Mouse (Mus musculus) intestine, embryonic 14.5 days (tissue): ENCODE measurements around the gene Btbd9. TPM values are rescaled to one million over a fixed set of nuclear protein-coding genes. Genes with fewer than 3 reads are reported as not detected.

Experiments
- ATAC-seq: fragments of 200-750 bp; cut with Nextera tagmentation; replicated peaks from 2 replicates; pipeline ENCODE4 v1.8.0; 2017; ENCODE audit warnings: low read depth, moderate number of reproducible peaks, moderate TSS enrichment, moderate library complexity; ENCODE audit not compliant: low FRiP score, low TSS enrichment
- DNase-seq: peaks from one replicate; pipeline ENCODE4 v3.0.0-alpha.2; 2018; ENCODE audit warnings: low spot score
- H3K27ac ChIP-seq: fragments of 300-500 bp; sonication (generic); 2 replicates; pipeline ENCODE4 v1.5.1; 2014; ENCODE audit warnings: low read depth, mild to moderate bottlenecking, control low read depth
- H3K27me3 ChIP-seq: fragments of 300-500 bp; sonication (generic); replicated peaks from 2 replicates; pipeline ENCODE4 v1.6.1; 2014; ENCODE audit warnings: low read length, control low read depth; ENCODE audit not compliant: control insufficient read depth, insufficient read depth
- H3K36me3 ChIP-seq: fragments of 300-500 bp; sonication (generic); 2 replicates; pipeline ENCODE4 v1.6.1; 2014; ENCODE audit warnings: low read length, control low read depth; ENCODE audit not compliant: control insufficient read depth, insufficient read depth
- H3K4me1 ChIP-seq: fragments of 300-500 bp; sonication (generic); replicated peaks from 2 replicates; pipeline ENCODE4 v1.6.1; 2014; ENCODE audit warnings: low read length, control low read depth, mixed read lengths; ENCODE audit not compliant: control insufficient read depth, insufficient read depth
- H3K4me2 ChIP-seq: fragments of 300-500 bp; sonication (generic); 2 replicates; pipeline ENCODE4 v1.6.1; 2014; ENCODE audit warnings: low read length
- H3K4me3 ChIP-seq: fragments of 300-500 bp; sonication (generic); 2 replicates; pipeline ENCODE4 v1.5.1; 2014; ENCODE audit warnings: low read depth, low read length, control low read depth, mixed read lengths
- H3K9ac ChIP-seq: fragments of 300-500 bp; sonication (generic); 2 replicates; pipeline ENCODE4 v1.6.1; 2014; ENCODE audit warnings: mild to moderate bottlenecking, low read length
- H3K9me3 ChIP-seq: fragments of 300-500 bp; sonication (generic); 2 replicates; pipeline ENCODE4 v1.6.1; 2016; ENCODE audit warnings: low read length, control low read depth; ENCODE audit not compliant: control insufficient read depth
- WGBS: fragments of 180-500 bp; shearing (Covaris S2); extraction: QIAGEN DNeasy Blood & Tissue Kit; methylation state at CpG from one replicate; pipeline ENCODE4 v1.1.7; 2014; 5-methylcytosine and 5-hydroxymethylcytosine counted together
- polyA plus RNA-seq: library from polyadenylated mRNA; unstranded; fragments of >200 nt; fragmentation: Nextera tagmentation; extraction: Ambion mirVana; gene quantifications from 2 replicates; pipeline ENCODE4 v1.2.1, GENCODE M21; 2014

Gene Btbd9
- polyA plus RNA-seq, 1 experiment from 2014 or later, result 53.7 TPM

- Histone ChIP-seq H3K9me3 (no peaks in the 10 kb centered on the region), H3K4me1 (no peaks in the 10 kb centered on the region), H3K36me3 (no peaks in the 10 kb centered on the region), H3K4me2 (no peak overlapping the region), H3K4me3 (no peak overlapping the region), H3K27ac (no peak overlapping the region), H3K9ac (no peak overlapping the region), H3K27me3 (no peaks in the 10 kb centered on the region)
- DNase-seq (no peak), ATAC-seq (no peak)
- 91% methylated on average over 6 of the region's 6 CpGs for WGBS
Observed at GRCm38 (mm10) chr17:30481766-30482165, 94.5 kb downstream of the Btbd9 start.

GRCm38 (mm10) chr17:30481341-30481740 is 94.9 kb downstream of the Btbd9 start:
- ATAC-seq, result no peak
- H3K27ac ChIP-seq, result no peak overlapping the region

GRCm38 (mm10) chr17:30480381-30480780 is 95.9 kb downstream of the Btbd9 start:
- Histone ChIP-seq H3K9me3 (no peaks in the 10 kb centered on the region), H3K27me3 (no peaks in the 10 kb centered on the region), H3K4me2 (no peak overlapping the region), H3K4me1 (no peaks in the 10 kb centered on the region), H3K9ac (no peak overlapping the region), H3K4me3 (no peak overlapping the region), H3K27ac (no peak overlapping the region), H3K36me3 (no peaks in the 10 kb centered on the region)
- ATAC-seq (no peak), DNase-seq (no peak)
- 80% methylated on average over 8 of the region's 8 CpGs for WGBS

More at GRCm38 (mm10) chr17:30481341-30481740, 94.9 kb downstream of the Btbd9 start:
- Histone ChIP-seq H3K4me2 (no peak overlapping the region), H3K27me3 (no peaks in the 10 kb centered on the region), H3K36me3 (no peaks in the 10 kb centered on the region), H3K4me1 (no peaks in the 10 kb centered on the region), H3K9me3 (no peaks in the 10 kb centered on the region), H3K9ac (no peak overlapping the region), H3K4me3 (no peak overlapping the region)
- DNase-seq, result no peak
- WGBS, result 93% methylated on average over 10 of the region's 10 CpGs

- ATAC-seq, result no peak
- WGBS, result 87% methylated on average over 9 of the region's 9 CpGs
- no peak for DNase-seq
Observed at GRCm38 (mm10) chr17:30478181-30478580, 98.1 kb downstream of the Btbd9 start.

GRCm38 (mm10) chr17:30474561-30474960 is 101.7 kb downstream of the Btbd9 start:
- Histone ChIP-seq H3K27ac (no peak overlapping the region), H3K9ac (no peak overlapping the region), H3K4me2 (no peak overlapping the region), H3K36me3 (no peaks in the 10 kb centered on the region), H3K4me1 (peaks cover 12% of the 10 kb centered on the region), H3K9me3 (no peaks in the 10 kb centered on the region), H3K27me3 (no peaks in the 10 kb centered on the region), H3K4me3 (no peak overlapping the region)
- ATAC-seq, result no peak
- no peak for DNase-seq
- WGBS, result 42% methylated on average over 2 of the region's 2 CpGs

More at GRCm38 (mm10) chr17:30478181-30478580, 98.1 kb downstream of the Btbd9 start:
- H3K36me3 ChIP-seq, result no peaks in the 10 kb centered on the region
- no peaks in the 10 kb centered on the region for H3K9me3 ChIP-seq
- H3K9ac ChIP-seq, result no peak overlapping the region
- H3K27me3 ChIP-seq, result no peaks in the 10 kb centered on the region
- no peaks in the 10 kb centered on the region for H3K4me1 ChIP-seq
- no peak overlapping the region for H3K27ac ChIP-seq
- no peak overlapping the region for H3K4me2 ChIP-seq
- no peak overlapping the region for H3K4me3 ChIP-seq

- DNase-seq, result no peak
- Histone ChIP-seq H3K9me3 (no peaks in the 10 kb centered on the region), H3K4me1 (peaks cover 18% of the 10 kb centered on the region), H3K4me2 (no peak overlapping the region), H3K9ac (no peak overlapping the region), H3K27ac (no peak overlapping the region), H3K27me3 (no peaks in the 10 kb centered on the region), H3K4me3 (no peak overlapping the region), H3K36me3 (no peaks in the 10 kb centered on the region)
- 92% methylated on average over 10 of the region's 10 CpGs for WGBS
- ATAC-seq, result no peak
Observed at GRCm38 (mm10) chr17:30472776-30473175, 103.5 kb downstream of the Btbd9 start.

- no peaks in the 10 kb centered on the region for H3K27me3 ChIP-seq
- no peaks in the 10 kb centered on the region for H3K9me3 ChIP-seq
- no peak overlapping the region for H3K27ac ChIP-seq
- no peak for ATAC-seq
- no peaks in the 10 kb centered on the region for H3K36me3 ChIP-seq
- peaks cover 23% of the 10 kb centered on the region for H3K4me1 ChIP-seq
- H3K4me2 ChIP-seq, result no peak overlapping the region
- no peak for DNase-seq
- WGBS, result 51% methylated on average over 7 of the region's 7 CpGs
- no peak overlapping the region for H3K9ac ChIP-seq
- H3K4me3 ChIP-seq, result no peak overlapping the region
Observed at GRCm38 (mm10) chr17:30471512-30471911, 104.8 kb downstream of the Btbd9 start.

- Histone ChIP-seq H3K4me3 (no peak overlapping the region), H3K4me2 (no peak overlapping the region), H3K4me1 (peaks cover 25% of the 10 kb centered on the region), H3K9me3 (no peaks in the 10 kb centered on the region), H3K27me3 (no peaks in the 10 kb centered on the region), H3K27ac (no peak overlapping the region), H3K36me3 (no peaks in the 10 kb centered on the region), H3K9ac (no peak overlapping the region)
- WGBS, result 25% methylated on average over 8 of the region's 8 CpGs
- DNase-seq (no peak), ATAC-seq (no peak)
Observed at GRCm38 (mm10) chr17:30470790-30471189, 105.5 kb downstream of the Btbd9 start.

GRCm38 (mm10) chr17:30470286-30470685 is 106.0 kb downstream of the Btbd9 start:
- peaks cover 27% of the 10 kb centered on the region for H3K4me1 ChIP-seq
- no peak overlapping the region for H3K4me2 ChIP-seq
- H3K27me3 ChIP-seq, result no peaks in the 10 kb centered on the region
- no peaks in the 10 kb centered on the region for H3K36me3 ChIP-seq
- H3K4me3 ChIP-seq, result no peak overlapping the region
- H3K27ac ChIP-seq, result no peak overlapping the region
- H3K9me3 ChIP-seq, result no peaks in the 10 kb centered on the region
- ATAC-seq, result no peak
- WGBS, result 41% methylated on average over 8 of the region's 8 CpGs
- DNase-seq, result no peak
- no peak overlapping the region for H3K9ac ChIP-seq
